In the genomic region with DNA sequence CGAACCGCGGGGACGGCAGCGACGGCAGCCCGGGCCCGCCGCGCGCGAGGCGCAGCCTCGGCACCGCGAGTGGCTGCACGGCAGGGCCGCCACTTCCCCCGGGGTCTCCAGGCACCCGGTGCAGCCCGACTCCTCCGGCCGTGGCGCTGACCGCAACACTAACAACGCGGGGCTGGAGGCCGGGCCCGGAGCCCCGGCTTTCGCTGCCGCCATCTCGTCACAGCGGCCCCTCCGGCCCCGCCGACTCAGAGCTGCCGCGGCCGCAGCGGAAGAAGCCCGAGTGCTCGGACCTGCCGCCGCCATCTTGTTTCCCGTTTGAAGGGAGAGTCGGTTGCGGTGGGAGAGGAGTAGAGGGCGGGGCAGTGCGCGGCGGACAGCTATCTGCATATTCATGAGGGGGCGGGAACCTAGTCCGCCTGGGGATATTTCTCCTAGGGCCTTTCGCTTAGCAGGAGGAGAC, we compare ENCODE assay signal across 8 mouse cellular contexts. TPM values are rescaled to one million over a fixed set of nuclear protein-coding genes. Genes with fewer than 3 reads are reported as not detected.
A peak's percentile ranks its signal among the peaks of the same experiment; 100 is the strongest.
DNase-seq lines count a peak whose midpoint lies in the region; ATAC-seq and TF ChIP-seq lines count a peak whose summit lies in the region.

TSS of gene Rnf169 (minus strand) at position 317 of the 460 bp plus-strand sequence.

- H3K9ac ChIP-seq in embryonic facial prominence, embryonic 15.5 days: peak within 1 kb of the TSS; percentile 95
- peak within 1 kb of the TSS; percentile 99 for H3K9ac ChIP-seq in kidney, embryonic 15.5 days

- peak within 1 kb of the TSS; percentile 73 for H3K4me3 ChIP-seq in bone marrow, adult 2 months (replicated peaks; ENCODE audit: control insufficient read depth, low read depth, low read length)
- H3K4me3 ChIP-seq in embryonic facial prominence, embryonic 15.5 days (replicated peaks): peak within 1 kb of the TSS; percentile 96
- H3K4me3 ChIP-seq in kidney, embryonic 15.5 days (replicated peaks): peak within 1 kb of the TSS; percentile 99

- no peaks in the 10 kb centered on the region for H3K36me3 ChIP-seq in embryonic facial prominence, embryonic 15.5 days
- no peaks in the 10 kb centered on the region for H3K36me3 ChIP-seq in kidney, embryonic 15.5 days

- TF ChIP-seq CTCF in bone marrow, adult 2 months (IDR thresholded peaks at IDR 0.05; ENCODE audit: control insufficient read depth, insufficient read depth, low read length): no peak

- H3K27me3 ChIP-seq in embryonic facial prominence, embryonic 15.5 days: no peaks in the 10 kb centered on the region
- H3K27me3 ChIP-seq in kidney, embryonic 15.5 days: no peaks in the 10 kb centered on the region

- H3K9me3 ChIP-seq in embryonic facial prominence, embryonic 15.5 days (replicated peaks): no peaks in the 10 kb centered on the region
- H3K9me3 ChIP-seq in kidney, embryonic 15.5 days (replicated peaks): no peaks in the 10 kb centered on the region

- H3K27ac ChIP-seq in bone marrow, adult 2 months (ENCODE audit: control insufficient read depth, insufficient read depth, low read depth, low read length, poor library complexity): peak within 1 kb of the TSS; percentile 96
- H3K27ac ChIP-seq in embryonic facial prominence, embryonic 15.5 days (replicated peaks): peak within 1 kb of the TSS; percentile 94
- H3K27ac ChIP-seq in kidney, embryonic 15.5 days: peak within 1 kb of the TSS; percentile 95

- DNase-seq in 416B (ENCODE audit: low read depth) (peak; percentile 94), liver (peak; percentile 94)
- peak; percentile 95 to 96 for DNase-seq in heart, adult 9 months (ENCODE audit: low spot score in 2 of 2)
- DNase-seq in spleen, postnatal 4 days (ENCODE audit: low spot score in 2 of 2): peak; percentile 90 to 95

- peaks cover 7% of the 10 kb centered on the region; the same call in 1 of the 2 replicates for H3K4me1 ChIP-seq in bone marrow, adult 2 months (ENCODE audit: control insufficient read depth, insufficient read depth, low read length)
- H3K4me1 ChIP-seq in embryonic facial prominence, embryonic 15.5 days: peaks cover 14% of the 10 kb centered on the region
- peaks cover 28% of the 10 kb centered on the region for H3K4me1 ChIP-seq in kidney, embryonic 15.5 days

- TF ChIP-seq POLR2A in bone marrow, adult 2 months (IDR thresholded peaks at IDR 0.05; ENCODE audit: borderline replicate concordance, control insufficient read depth, low read depth, low read length): peak; percentile 95

- peak within 1 kb of the TSS; percentile 72 for H3K4me2 ChIP-seq in embryonic facial prominence, embryonic 15.5 days (replicated peaks)
- peak within 1 kb of the TSS; percentile 58 for H3K4me2 ChIP-seq in kidney, embryonic 15.5 days

- peak; percentile 94 for ATAC-seq in embryonic facial prominence, embryonic 15.5 days (ENCODE audit: insufficient number of reproducible peaks, low FRiP score, low TSS enrichment, low read depth)
- peak; percentile 95 for ATAC-seq in kidney, embryonic 15.5 days (replicated peaks; ENCODE audit: low FRiP score)
- ATAC-seq in monocyte, adult 5-6 weeks (replicated peaks; ENCODE audit: insufficient number of reproducible peaks, low FRiP score, low TSS enrichment, poor library complexity, severe bottlenecking): peak; percentile 97

- under 1% methylated on average over 55 of the region's 55 CpGs for WGBS in bone marrow, adult 2 months
- under 1% methylated on average over 55 of the region's 55 CpGs for WGBS in embryonic facial prominence, embryonic 15.5 days
- WGBS in kidney, embryonic 15.5 days: under 1% methylated on average over 54 of the region's 55 CpGs

RNA-seq across cellular contexts. Expression of gene Rnf169, which starts in this region (rescaled TPM):
- polyA plus RNA-seq in bone marrow, adult 2 months (2011; ENCODE audit: insufficient read depth, insufficient read length, low replicate concordance, missing spikeins): 14.8 and 22.3 TPM in 2 replicates
- polyA plus RNA-seq in embryonic facial prominence, embryonic 15.5 days (2015; fragmentation: Nextera tagmentation; extraction: Ambion mirVana): 5.4 and 5.6 TPM in 2 replicates
- 5.9 and 6.2 TPM in 2 replicates for polyA plus RNA-seq in kidney, embryonic 15.5 days (2015; fragmentation: Nextera tagmentation; extraction: Ambion mirVana)
- 19.5 to 62.6 TPM (median 41.4 TPM) in 3 replicates for total RNA-seq in monocyte, adult 5-6 weeks (2017)

Comparison
In these comparisons a context has a peak if more than half of its experiments do, and no peak if none do; other contexts are left out.
1. Peak in every context shown above with its lines: DNase-seq, ATAC-seq, H3K4me3 ChIP-seq and H3K27ac ChIP-seq.